Mouse (Mus musculus) urinary bladder, postnatal 25 days (tissue): ENCODE data around the gene Slc9a4.
"Not testable (repeated sequence)": the region's sequence is repeated elsewhere in the genome, so short reads cannot be mapped to it uniquely, and the experiment has no call there.

Experiments
- DNase-seq: peaks from one replicate; pipeline ENCODE4 v3.0.0; 2022; ENCODE audit warnings: low spot score

Gene Slc9a4

GRCm38 (mm10) chr1:40650803-40651497 lies 71.1 kb downstream of the Slc9a4 start:
- no peak for DNase-seq

- no peak for DNase-seq
These were observed 77.2 kb downstream of the Slc9a4 start for GRCm38 (mm10) chr1:40657035-40657434.

- peak; percentile 68 for DNase-seq
These were observed 78.2 kb downstream of the Slc9a4 start for GRCm38 (mm10) chr1:40657978-40658496.

- no peak for DNase-seq
These were observed 79.1 kb downstream of the Slc9a4 start for GRCm38 (mm10) chr1:40659017-40659416.

- no peak for DNase-seq
These were observed 79.6 kb downstream of the Slc9a4 start for GRCm38 (mm10) chr1:40659496-40659895.

- DNase-seq = no peak
These were observed 81.0 kb downstream of the Slc9a4 start for GRCm38 (mm10) chr1:40660838-40661237.

GRCm38 (mm10) chr1:40665401-40666370 lies 85.8 kb downstream of the Slc9a4 start:
- DNase-seq = no peak

- not testable (repeated sequence) for DNase-seq
These were observed 87.6 kb downstream of the Slc9a4 start for GRCm38 (mm10) chr1:40667442-40667841.

GRCm38 (mm10) chr1:40670025-40670424 lies 90.1 kb downstream of the Slc9a4 start:
- DNase-seq = no peak

GRCm38 (mm10) chr1:40671490-40671889 lies 91.6 kb downstream of the Slc9a4 start:
- DNase-seq = no peak

GRCm38 (mm10) chr1:40677306-40677705 lies 97.4 kb downstream of the Slc9a4 start:
- DNase-seq = no peak
